Mouse (Mus musculus): Measurements from ENCODE around the gene Dcaf1. TPM values are rescaled to one million over a fixed set of nuclear protein-coding genes. Genes with fewer than 3 reads are reported as not detected.

The Dcaf1 gene
- polyA plus RNA-seq (2014; fragmentation: Nextera tagmentation; extraction: Ambion mirVana), result 20.8 and 22.4 TPM in 2 replicates

DNA sequence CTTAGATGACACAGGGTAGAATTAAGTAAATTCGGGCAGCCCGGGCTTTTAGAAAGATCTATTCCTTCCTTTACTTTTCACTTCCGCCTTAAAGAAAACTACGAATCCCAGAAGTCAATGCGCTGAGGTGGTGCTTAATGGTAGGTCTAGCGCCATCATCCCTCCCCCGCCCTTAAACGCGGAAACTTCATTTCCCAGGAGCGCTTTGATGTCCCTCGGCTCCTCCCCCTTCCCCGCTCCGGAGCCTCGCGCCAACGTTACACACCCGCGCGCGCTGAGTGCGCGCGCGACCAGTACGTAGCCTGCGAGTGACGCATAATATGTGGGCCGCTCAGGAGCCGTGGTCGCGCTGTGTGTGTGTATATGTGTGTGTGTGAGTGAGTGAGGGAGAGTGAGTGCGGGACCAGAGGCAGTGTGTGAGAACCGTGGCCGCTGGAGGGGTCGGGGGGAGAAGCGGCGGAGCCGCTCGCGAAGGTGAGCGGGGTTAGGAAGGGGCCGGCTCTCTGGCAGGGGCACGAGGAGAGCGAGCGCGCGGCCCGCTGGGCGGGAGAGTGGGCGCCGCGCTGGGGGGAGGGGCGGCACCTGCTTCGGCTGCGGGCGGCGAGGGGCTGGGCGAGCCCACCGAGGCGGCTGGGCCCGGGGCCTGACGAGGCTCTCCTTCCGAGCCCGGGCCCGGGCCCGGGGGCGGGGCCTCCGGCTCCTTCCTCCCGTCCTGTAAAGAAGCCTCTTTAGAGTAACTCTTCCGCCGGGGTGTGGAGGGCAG, at the start of gene Dcaf1:
Dcaf1 (plus strand) TSS at position 257 of the 763 bp plus-strand sequence.
- under 1% methylated on average over 57 of the region's 71 CpGs for WGBS

DNA sequence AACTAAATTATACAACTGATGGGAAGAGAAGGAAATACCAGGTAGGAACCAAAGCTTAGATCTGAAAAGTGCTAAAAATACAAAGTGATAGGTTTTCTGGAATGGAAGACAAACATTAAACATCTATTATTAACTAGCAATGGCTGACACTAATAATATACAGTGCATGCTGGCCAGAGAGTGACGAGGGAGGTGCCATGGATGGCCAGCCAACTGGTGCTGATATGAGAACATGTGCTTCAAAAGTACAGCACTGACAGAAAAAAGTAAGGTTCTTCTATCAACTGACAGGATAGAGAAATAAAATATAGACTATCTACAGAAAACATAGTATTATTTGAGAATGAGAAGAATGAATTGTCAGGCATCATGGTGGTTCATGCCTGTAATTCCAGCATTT, 45.6 kb upstream of the Dcaf1 start:
- ATAC-seq (ENCODE audit: insufficient number of reproducible peaks, insufficient read depth, low FRiP score, low read depth), result no peak
- 50% methylated on average over 1 of the region's 1 CpGs for WGBS
- H3K27me3 ChIP-seq (ENCODE audit: control insufficient read depth, insufficient read depth, low read length), result no peaks in the 10 kb centered on the region

More for the DNA sequence above, at the start of gene Dcaf1:
- ATAC-seq (ENCODE audit: insufficient number of reproducible peaks, insufficient read depth, low FRiP score, low read depth), result peak; percentile 97
- Histone ChIP-seq H3K36me3 (ENCODE audit: control insufficient read depth, insufficient read depth, low read length) (no peaks in the 10 kb centered on the region), H3K27ac (replicated peaks in 1 of 2; ENCODE audit: control insufficient read depth in 1 of 2, insufficient read depth in 1 of 2, low read depth in 2 of 2, low read length in 2 of 2) (peak within 1 kb of the TSS; percentile 87 to 96), H3K4me2 (ENCODE audit: low read length) (peak within 1 kb of the TSS; percentile 77), H3K4me1 (ENCODE audit: control insufficient read depth in 2 of 2, insufficient read depth in 2 of 2, low read length in 2 of 2) (0 out of 4 replicates have a peak, but pooled peaks cover 0 to 3% of the 10 kb centered on the region in 2 experiments), H3K9me3 (ENCODE audit: control insufficient read depth, low read length) (no peaks in the 10 kb centered on the region), H3K27me3 (ENCODE audit: control insufficient read depth, insufficient read depth, low read length) (no peaks in the 10 kb centered on the region), H3K9ac (ENCODE audit: low read length) (peak within 1 kb of the TSS; percentile 97), H3K4me3 (ENCODE audit: control insufficient read depth in 1 of 2, insufficient read depth in 1 of 2, low read depth in 1 of 2, low read length in 2 of 2) (peak within 1 kb of the TSS; percentile 77 to 98)

GRCm38 (mm10) chr9:106777423-106777822, 44.3 kb upstream of the Dcaf1 start:
- Histone ChIP-seq H3K4me2 (ENCODE audit: low read length) (no peak overlapping the region), H3K9me3 (ENCODE audit: control insufficient read depth, low read length) (no peaks in the 10 kb centered on the region), H3K9ac (ENCODE audit: low read length) (no peak overlapping the region), H3K4me3 (ENCODE audit: control insufficient read depth in 1 of 2, insufficient read depth in 1 of 2, low read depth in 1 of 2, low read length in 2 of 2) (no peak overlapping the region), H3K27me3 (ENCODE audit: control insufficient read depth, insufficient read depth, low read length) (no peaks in the 10 kb centered on the region), H3K36me3 (ENCODE audit: control insufficient read depth, insufficient read depth, low read length) (no peaks in the 10 kb centered on the region), H3K4me1 (ENCODE audit: control insufficient read depth in 2 of 2, insufficient read depth in 2 of 2, low read length in 2 of 2) (peaks cover 0 to 5% of the 10 kb centered on the region in 2 experiments; a peak in 2 of 4 replicates), H3K27ac (replicated peaks in 1 of 2; ENCODE audit: control insufficient read depth in 1 of 2, insufficient read depth in 1 of 2, low read depth in 2 of 2, low read length in 2 of 2) (no peak overlapping the region)
- no peak for ATAC-seq (ENCODE audit: insufficient number of reproducible peaks, insufficient read depth, low FRiP score, low read depth)
- WGBS, result 83% methylated on average over 3 of the region's 3 CpGs

More for the DNA sequence above, 45.6 kb upstream of the Dcaf1 start:
- Histone ChIP-seq H3K4me2 (ENCODE audit: low read length) (no peak overlapping the region), H3K4me3 (ENCODE audit: control insufficient read depth in 1 of 2, insufficient read depth in 1 of 2, low read depth in 1 of 2, low read length in 2 of 2) (no peak overlapping the region), H3K36me3 (ENCODE audit: control insufficient read depth, insufficient read depth, low read length) (no peaks in the 10 kb centered on the region), H3K27ac (replicated peaks in 1 of 2; ENCODE audit: control insufficient read depth in 1 of 2, insufficient read depth in 1 of 2, low read depth in 2 of 2, low read length in 2 of 2) (no peak overlapping the region), H3K9me3 (ENCODE audit: control insufficient read depth, low read length) (no peaks in the 10 kb centered on the region), H3K4me1 (ENCODE audit: control insufficient read depth in 2 of 2, insufficient read depth in 2 of 2, low read length in 2 of 2) (peaks cover 0 to 5% of the 10 kb centered on the region in 2 experiments; a peak in 2 of 4 replicates), H3K9ac (ENCODE audit: low read length) (no peak overlapping the region)

DNA sequence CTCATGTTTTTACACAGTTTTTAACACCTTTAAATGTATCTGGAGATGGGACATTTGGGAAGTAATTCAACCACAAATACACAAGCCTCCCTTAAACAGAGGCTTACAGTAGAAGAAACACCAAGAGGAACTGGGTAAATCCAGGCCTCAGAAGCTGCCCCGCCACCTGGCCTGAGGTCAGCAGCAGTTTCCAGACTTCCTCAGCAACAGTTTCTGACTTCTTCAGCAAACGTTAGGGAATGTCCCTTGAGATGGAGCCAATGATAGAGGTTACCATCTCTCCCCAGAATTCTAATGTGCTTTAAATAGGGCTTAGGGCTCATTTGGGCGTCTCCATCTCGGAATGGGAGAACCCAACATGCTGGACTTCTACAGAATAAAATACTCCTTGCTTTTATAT, 43.4 kb upstream of the Dcaf1 start:
- Histone ChIP-seq H3K27me3 (ENCODE audit: control insufficient read depth, insufficient read depth, low read length) (no peaks in the 10 kb centered on the region), H3K9me3 (ENCODE audit: control insufficient read depth, low read length) (no peaks in the 10 kb centered on the region), H3K4me3 (ENCODE audit: control insufficient read depth in 1 of 2, insufficient read depth in 1 of 2, low read depth in 1 of 2, low read length in 2 of 2) (no peak overlapping the region), H3K36me3 (ENCODE audit: control insufficient read depth, insufficient read depth, low read length) (no peaks in the 10 kb centered on the region), H3K4me1 (ENCODE audit: control insufficient read depth in 2 of 2, insufficient read depth in 2 of 2, low read length in 2 of 2) (peaks cover 0 to 2% of the 10 kb centered on the region in 2 experiments; a peak in 1 of 4 replicates), H3K9ac (ENCODE audit: low read length) (no peak overlapping the region), H3K27ac (replicated peaks in 1 of 2; ENCODE audit: control insufficient read depth in 1 of 2, insufficient read depth in 1 of 2, low read depth in 2 of 2, low read length in 2 of 2) (no peak overlapping the region), H3K4me2 (ENCODE audit: low read length) (no peak overlapping the region)
- WGBS, result 79% methylated on average over 4 of the region's 4 CpGs
- no peak for ATAC-seq (ENCODE audit: insufficient number of reproducible peaks, insufficient read depth, low FRiP score, low read depth)

- no peaks in the 10 kb centered on the region for H3K27me3 ChIP-seq (ENCODE audit: control insufficient read depth, insufficient read depth, low read length)
- H3K4me3 ChIP-seq (ENCODE audit: control insufficient read depth in 1 of 2, insufficient read depth in 1 of 2, low read depth in 1 of 2, low read length in 2 of 2), result no peak overlapping the region
- H3K9me3 ChIP-seq (ENCODE audit: control insufficient read depth, low read length), result no peaks in the 10 kb centered on the region
- no peak overlapping the region for H3K27ac ChIP-seq (replicated peaks in 1 of 2; ENCODE audit: control insufficient read depth in 1 of 2, insufficient read depth in 1 of 2, low read depth in 2 of 2, low read length in 2 of 2)
- H3K4me2 ChIP-seq (ENCODE audit: low read length), result no peak overlapping the region
- H3K36me3 ChIP-seq (ENCODE audit: control insufficient read depth, insufficient read depth, low read length), result no peaks in the 10 kb centered on the region
- WGBS, result 88% methylated on average over 3 of the region's 3 CpGs
- H3K9ac ChIP-seq (ENCODE audit: low read length), result no peak overlapping the region
- H3K4me1 ChIP-seq (ENCODE audit: control insufficient read depth in 2 of 2, insufficient read depth in 2 of 2, low read length in 2 of 2), result no peaks in the 10 kb centered on the region
- no peak for ATAC-seq (ENCODE audit: insufficient number of reproducible peaks, insufficient read depth, low FRiP score, low read depth)
These were observed 41.6 kb upstream of the Dcaf1 start for GRCm38 (mm10) chr9:106780086-106780485.

DNA sequence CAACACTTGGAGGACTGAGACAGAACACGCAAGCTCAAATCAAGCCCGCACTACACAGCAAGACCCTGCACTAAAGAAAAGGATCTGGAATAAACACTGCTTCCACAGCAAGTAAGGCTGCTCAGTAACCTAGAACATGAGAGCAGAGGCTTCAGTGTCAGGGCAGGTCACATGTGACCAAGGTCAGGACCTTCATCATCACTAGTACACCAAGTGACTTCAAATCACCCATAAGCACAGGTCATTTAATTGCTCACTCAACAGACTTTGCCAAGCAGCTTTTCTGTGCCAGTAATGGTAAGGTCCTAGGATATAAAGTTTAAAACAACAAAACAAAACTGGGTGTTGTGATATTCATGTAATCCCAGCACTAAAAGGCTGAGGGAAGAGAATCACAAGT, 38.1 kb upstream of the Dcaf1 start:
- no peak overlapping the region for H3K4me3 ChIP-seq (ENCODE audit: control insufficient read depth in 1 of 2, insufficient read depth in 1 of 2, low read depth in 1 of 2, low read length in 2 of 2)
- no peak for ATAC-seq (ENCODE audit: insufficient number of reproducible peaks, insufficient read depth, low FRiP score, low read depth)
- WGBS, result 100% methylated on average over 2 of the region's 2 CpGs
- H3K4me2 ChIP-seq (ENCODE audit: low read length), result no peak overlapping the region
- H3K9ac ChIP-seq (ENCODE audit: low read length), result no peak overlapping the region
- no peaks in the 10 kb centered on the region for H3K27me3 ChIP-seq (ENCODE audit: control insufficient read depth, insufficient read depth, low read length)
- H3K36me3 ChIP-seq (ENCODE audit: control insufficient read depth, insufficient read depth, low read length), result no peaks in the 10 kb centered on the region
- no peak overlapping the region for H3K27ac ChIP-seq (replicated peaks in 1 of 2; ENCODE audit: control insufficient read depth in 1 of 2, insufficient read depth in 1 of 2, low read depth in 2 of 2, low read length in 2 of 2)
- H3K9me3 ChIP-seq (ENCODE audit: control insufficient read depth, low read length), result no peaks in the 10 kb centered on the region
- H3K4me1 ChIP-seq (ENCODE audit: control insufficient read depth in 2 of 2, insufficient read depth in 2 of 2, low read length in 2 of 2), result peaks cover 2 to 7% of the 10 kb centered on the region in 2 experiments; a peak in 2 of 4 replicates

GRCm38 (mm10) chr9:106785206-106785605, 36.5 kb upstream of the Dcaf1 start:
- Histone ChIP-seq H3K4me2 (ENCODE audit: low read length) (no peak overlapping the region), H3K4me3 (ENCODE audit: control insufficient read depth in 1 of 2, insufficient read depth in 1 of 2, low read depth in 1 of 2, low read length in 2 of 2) (no peak overlapping the region), H3K9ac (ENCODE audit: low read length) (no peak overlapping the region), H3K36me3 (ENCODE audit: control insufficient read depth, insufficient read depth, low read length) (no peaks in the 10 kb centered on the region), H3K27ac (replicated peaks in 1 of 2; ENCODE audit: control insufficient read depth in 1 of 2, insufficient read depth in 1 of 2, low read depth in 2 of 2, low read length in 2 of 2) (no peak overlapping the region), H3K27me3 (ENCODE audit: control insufficient read depth, insufficient read depth, low read length) (no peaks in the 10 kb centered on the region), H3K9me3 (ENCODE audit: control insufficient read depth, low read length) (no peaks in the 10 kb centered on the region), H3K4me1 (ENCODE audit: control insufficient read depth in 2 of 2, insufficient read depth in 2 of 2, low read length in 2 of 2) (peaks cover 5 to 7% of the 10 kb centered on the region in 2 experiments; a peak in 3 of 4 replicates)
- 75% methylated on average over 3 of the region's 3 CpGs for WGBS
- ATAC-seq (ENCODE audit: insufficient number of reproducible peaks, insufficient read depth, low FRiP score, low read depth), result no peak
